Mouse (Mus musculus) right cerebral cortex, adult 2 months (tissue): ENCODE data around the gene Farp1.

Experiments used
- DNase-seq, 2 experiments: peaks; one replicate each; pipeline ENCODE4 v3.0.0; 2021 to 2022; ENCODE audit warnings: low spot score in 2 of 2

The Farp1 gene

DNA sequence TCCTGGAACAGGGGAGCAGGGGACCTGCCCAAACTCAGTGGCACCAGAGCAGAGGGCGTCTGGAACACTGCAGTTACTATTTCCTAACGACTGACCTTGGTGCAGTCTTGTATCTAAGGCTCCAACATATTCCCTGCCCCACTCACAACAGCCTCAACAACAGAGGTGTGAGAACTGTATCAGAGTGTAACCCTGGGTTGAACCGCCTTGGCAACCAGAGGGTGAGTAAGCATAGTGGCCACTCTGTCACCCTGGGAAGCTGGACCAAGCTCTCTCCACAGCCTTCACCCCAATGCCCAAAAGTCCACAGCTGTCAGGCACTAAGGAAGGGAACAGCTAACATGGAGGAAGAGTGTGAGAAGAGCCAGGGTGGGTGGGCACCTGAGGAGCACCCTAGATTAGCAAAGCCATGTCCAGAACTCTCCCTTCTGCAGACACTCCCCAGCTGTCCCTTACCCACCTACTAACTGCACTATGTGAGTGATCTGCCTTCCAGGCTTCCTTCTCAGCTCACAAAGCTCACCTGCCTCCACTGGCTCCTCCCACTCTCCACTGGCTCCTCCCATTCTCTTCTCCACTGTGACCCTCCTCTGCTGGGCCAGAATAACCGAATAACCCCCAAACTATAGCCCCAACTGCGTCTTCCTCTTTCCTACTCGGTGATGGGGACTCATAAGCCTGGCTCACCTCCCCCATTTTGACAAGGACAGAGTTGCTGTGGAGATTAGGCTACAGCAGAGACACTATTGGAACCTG, 275.5 kb downstream of the Farp1 start:
- no peak for DNase-seq

DNA sequence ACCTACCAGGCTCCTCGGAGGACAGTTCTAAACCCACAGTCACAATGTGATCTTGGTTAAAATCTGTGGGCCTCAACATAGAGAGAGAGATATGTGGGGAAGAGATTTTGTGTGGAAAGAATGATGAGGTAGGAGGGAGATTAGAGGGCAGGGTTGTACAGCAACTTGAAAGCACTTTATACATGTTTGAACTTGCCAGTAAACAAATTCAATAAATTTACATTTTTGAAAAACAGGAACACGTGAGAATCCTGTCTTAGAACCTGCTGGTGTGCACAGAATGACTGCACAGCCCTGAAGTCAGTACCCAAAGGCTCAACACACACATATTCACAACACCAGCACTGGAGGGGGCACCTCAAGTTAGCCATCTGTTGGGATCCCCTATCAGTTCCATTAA, 276.1 kb downstream of the Farp1 start:
- DNase-seq: no peak

DNA sequence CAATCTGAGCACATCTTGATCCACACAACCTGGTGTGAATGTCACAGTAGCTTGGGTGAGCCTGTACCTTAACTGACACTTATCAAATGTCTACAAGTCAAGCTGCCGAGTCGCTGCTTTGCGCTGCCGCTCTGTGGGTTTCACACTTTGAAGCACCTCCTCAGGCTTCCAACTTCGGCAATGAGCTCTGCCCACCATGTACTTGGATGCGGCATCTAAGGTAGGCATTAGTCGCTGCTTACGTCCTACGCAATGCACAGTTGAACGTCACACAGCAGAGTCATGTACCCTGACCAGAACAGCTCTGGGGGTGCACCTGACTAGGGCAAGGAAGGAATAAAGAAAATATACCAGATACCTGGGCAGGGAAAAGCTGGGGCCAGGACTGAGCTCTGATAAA, 278.3 kb downstream of the Farp1 start:
- peak in 1 of 2 experiments; percentile 19 for DNase-seq

DNA sequence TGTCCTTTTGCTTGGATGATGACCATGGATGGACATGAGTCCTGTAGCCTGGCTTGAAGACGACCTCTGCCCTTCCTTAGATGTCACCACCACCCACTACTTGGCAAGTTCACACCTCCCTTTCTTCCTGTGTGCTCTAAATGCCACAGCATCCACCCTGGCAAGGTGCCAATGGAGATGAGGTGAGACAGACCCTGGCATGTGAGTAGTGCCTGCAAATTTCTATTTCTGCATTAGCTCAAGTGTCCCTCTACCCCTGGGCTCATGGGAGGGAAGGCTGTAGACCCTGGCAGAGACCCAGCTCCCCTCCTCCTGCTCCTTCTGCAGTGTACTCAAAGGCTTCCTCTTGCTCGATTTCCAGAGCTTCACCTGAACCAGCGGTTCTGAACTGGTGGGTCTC, 279.9 kb downstream of the Farp1 start:
- DNase-seq: no peak

DNA sequence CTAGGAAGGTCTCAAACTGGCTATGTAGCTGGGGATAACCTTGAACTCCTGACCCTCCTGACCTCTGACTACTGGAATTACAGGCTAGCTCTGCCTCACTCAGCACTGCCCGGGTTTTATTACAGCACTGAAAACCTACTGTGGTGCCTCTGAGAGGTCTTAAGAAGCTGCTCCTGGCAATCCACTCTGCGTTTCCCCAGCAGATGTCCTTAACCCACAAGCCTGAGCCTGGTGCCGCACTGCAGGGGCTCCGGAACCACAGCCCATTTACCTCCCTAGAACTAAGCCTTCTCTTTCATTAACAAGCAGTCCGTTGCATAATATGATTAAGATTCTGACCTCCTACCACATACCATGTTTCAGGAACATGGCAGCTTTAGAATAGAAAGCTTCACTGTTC, 281.1 kb downstream of the Farp1 start:
- no peak for DNase-seq

DNA sequence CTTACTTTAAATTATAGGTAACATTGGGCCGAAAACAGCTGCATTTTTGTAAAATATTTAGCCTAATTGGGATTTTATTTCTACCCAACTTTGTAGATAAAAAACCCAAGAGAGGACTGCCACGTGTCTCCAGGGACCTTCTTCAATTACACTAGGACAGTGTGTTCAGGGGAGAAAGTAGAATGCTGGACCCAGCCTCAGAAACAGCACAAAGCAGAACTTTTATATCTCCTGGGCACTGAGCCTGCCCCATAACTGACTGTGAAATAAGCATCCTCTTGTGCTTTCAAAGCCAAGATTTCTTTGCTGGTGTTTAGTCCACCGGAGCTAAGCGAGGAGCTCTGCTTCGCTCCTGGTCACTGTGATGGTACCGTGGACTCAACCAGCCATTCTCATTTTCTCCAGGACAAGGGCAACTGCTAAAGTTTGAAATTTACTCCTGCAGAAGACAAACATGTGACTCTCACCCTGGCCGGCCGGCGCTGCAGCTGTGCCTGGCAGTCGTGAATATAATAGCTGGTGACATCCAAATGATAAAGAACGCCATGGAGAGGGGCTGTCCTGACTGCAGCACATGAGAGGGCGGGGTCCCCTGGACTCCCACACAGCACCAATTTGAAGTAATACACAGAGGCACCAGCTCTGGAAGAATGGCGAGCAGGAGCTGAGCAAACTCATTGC, 281.8 kb downstream of the Farp1 start:
- no peak for DNase-seq

DNA sequence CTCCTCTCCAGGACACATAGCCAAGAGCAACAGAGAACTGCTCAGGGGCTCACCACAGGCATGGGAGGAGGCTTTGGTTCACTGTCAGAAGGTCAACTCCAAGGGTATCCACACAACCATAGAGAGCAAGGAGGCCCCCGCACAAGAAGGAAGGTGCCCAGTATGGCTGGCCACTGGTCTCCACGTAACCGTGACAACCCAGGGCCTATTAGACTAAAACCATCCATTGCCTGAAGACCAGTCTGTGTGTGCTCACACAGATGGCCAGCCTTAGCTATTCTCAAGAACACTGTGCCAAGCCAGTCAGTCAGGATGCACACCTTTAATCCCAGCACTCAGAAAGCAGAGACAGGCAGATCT, 282.3 kb downstream of the Farp1 start:
- DNase-seq: no peak

DNA sequence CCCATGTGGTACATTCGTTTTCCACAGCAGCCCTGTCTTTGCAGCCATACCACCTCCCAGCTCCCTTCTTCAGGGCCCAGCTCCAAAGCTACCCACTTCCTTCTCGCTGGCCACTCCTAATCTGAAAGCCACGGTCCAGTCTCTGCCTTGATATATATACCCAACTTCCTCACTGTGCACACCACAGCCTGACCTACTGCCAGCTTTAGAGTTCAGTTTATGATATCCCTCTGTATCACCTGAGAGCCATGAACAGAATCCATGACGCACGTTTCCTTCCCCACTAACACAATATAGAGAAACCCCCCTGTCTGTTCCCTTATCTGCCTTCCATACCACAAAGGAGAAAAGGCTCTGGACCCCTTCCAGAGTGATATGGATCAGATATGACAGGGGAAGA, 283.4 kb downstream of the Farp1 start:
- DNase-seq: no peak

DNA sequence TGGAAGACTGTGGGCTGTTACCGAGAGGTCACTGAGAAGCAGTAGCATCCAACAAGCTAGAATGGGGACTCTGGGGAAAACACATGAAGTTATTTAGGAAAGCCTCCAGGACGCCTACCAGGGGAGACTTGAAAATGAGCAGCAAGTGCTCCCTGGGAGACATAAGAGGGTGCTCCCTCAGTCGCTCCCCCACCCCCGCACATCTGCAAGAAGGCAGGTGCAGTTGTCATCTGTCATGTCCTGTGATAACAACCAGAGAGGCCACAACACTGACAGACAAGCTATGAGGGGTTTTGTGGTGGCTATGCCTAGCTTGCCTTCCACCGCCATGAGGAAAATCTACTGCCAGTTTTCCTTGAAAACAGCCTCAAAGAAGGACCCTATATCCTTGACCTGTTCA, 287.1 kb downstream of the Farp1 start:
- DNase-seq: no peak

DNA sequence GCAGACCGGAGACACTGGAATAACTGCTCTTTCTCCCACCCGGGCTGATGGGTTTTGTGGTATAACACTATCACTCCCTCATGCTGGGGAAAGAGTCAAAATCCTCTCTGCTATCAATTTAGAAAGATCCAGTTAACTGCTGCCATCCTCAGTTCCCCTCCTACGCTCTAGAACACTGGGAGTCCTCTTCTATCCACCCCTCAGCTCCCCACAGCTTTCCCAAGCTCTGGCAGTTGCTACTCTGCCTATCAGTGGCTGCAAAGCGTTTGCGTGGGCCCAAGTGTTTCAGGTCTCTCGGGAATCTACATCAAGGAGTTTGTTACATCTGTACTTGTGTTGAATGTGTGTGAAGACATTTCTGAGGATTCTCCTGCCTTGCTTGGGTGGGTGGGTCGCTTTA, 287.6 kb downstream of the Farp1 start:
- peak; percentile 75 to 81 for DNase-seq

DNA sequence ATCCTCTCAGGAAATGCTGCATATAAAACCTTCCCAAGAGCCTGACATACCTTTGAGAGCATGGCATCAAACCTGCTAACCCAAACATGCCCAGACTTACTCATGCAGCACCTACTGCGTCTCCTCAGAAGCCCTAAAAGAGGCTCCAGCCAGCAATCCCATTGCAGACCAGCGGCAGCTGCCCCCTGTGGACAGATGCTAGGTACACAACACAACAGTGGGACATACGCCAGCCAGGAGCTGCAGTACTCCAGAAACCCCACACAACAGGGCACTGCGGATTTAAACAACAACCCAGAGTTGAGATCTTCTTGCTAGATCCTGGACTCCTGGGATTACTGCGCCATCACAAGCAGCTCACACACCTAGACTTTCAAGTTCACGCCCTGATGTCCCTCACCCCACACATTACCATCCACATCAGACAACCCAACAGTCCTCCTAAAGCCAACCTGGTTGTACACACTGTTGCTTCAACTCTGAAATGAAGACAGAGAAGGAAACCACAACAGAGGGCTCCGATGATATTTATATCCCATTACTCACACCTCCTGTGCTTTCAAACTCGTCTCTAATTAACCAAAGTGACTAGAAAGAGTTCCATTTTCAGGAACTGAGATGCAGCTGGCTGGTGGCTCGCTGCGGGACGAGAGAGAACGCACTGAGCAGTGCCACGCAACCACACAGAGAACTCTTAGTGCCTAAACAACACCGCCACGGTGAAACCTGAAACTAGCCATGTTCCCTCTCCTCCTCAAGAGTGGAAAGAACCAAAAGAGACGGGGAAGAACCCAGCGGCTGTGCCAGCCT, 289.7 kb downstream of the Farp1 start:
- peak; percentile 46 to 47 for DNase-seq

DNA sequence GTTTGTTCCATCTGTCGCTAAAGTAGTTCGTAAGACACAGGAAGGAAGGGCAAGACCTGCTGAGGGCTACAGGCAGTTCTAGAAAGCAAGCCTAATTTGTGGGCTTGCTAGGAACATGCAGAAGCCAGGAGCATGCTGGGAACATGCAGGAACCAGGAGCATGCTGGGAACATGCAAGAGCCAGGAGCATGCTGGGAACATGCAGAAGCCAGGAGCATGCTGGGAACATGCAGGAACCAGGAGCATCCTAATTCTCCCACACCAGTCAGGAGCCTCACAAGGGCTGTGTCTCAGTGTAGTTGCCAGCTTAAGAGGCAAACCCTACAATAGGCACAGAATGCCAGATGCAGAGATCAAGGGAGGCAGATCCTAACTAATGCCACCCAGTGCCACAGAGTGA, 291.4 kb downstream of the Farp1 start:
- no peak for DNase-seq

DNA sequence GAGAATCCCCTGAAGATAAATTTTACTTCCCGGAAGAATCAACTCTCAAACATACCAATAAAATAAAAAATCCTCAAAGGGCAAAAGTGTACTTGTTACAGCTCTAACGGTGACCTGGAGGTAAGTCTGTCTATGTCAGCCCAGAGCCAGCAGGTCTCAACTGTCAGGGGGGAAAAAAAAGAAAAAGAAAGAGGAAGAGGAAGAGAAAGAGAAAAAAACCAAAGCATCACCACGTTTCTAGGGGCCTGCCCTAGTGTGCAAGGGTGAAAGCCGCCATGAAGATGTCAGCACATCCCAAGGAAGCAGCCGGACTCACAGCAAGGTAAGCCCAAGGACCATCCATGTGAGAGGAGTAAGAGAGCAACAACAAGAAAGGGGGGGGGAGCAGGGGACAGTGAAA, 293.9 kb downstream of the Farp1 start:
- no peak for DNase-seq

DNA sequence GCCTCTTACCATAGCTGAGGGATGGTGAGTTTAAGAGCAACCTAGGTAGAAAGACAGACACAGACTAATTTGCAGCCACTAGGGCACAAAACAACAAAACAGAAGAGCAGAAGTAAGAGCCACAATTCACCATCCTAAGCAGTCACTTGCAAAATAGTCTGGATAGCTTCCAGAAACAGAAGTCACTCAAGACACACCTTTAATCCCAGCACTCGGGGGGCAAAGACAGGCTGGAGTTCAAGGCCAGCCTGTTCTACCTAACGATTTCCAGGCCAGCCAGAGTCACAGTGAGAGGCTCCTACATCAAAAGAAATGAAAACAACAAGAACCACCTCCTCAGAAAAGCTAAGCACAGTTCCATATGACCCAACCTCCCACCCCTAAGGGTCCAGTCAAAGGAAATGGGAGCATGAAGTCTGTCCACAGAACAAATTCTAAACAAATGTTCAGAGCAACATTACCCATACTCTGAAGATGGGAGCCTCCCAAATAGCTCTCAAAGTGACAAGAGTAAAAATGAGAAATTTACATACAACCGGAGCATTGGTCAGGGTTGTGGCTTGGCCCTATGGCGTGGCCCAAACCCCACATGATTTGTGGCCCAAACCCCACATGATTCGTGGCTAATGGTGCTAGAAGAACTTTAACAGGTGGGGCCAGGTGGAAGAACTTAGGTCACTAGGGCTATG, 294.5 kb downstream of the Farp1 start:
- no peak for DNase-seq

DNA sequence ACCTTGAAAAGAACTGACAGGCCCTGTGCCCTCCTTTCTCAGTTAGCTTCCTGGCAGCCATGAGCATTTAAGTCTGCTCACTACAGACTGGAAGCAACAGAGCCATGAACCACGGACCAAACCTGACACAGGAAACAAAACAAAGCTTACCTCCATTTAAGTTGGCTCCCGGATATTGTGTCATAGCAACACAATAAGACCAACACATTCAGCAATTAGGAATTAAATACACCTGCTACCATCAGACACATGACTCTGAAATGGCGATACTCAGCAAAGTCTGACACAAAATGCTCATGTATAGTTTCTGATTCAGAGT, 295.0 kb downstream of the Farp1 start:
- no peak for DNase-seq
